Comparison of ENCODE assay signal across 9 mouse cellular contexts in the genomic region with DNA sequence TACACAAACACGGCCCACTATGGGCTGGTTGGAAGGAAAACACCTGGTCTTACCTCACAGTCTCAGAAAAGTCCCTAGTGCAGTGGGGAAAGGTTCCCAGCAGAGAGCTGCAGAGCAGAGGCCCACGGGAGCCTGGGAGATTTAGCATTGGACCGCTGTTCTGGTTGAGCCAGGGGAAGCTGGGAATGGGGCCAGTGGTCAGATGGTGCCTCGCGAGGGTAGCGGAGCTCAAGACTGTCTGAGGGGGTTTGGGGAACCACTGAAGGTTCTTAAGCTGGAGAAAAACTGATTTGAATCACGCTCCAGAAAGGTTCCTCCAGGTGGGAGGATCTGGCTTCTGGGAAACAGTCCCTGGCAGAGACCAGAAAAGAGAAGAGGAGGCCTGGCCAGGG.
DNase-seq lines count a peak whose midpoint lies in the region; ATAC-seq and TF ChIP-seq lines count a peak whose summit lies in the region.
"Had no signal": no experiment of that assay in that cellular context is flagged by ENCODE, and none has a peak within 500 bp of the region (broad histone marks: within the 10 kb centered on the region; RNA-seq: fewer than 3 reads in every experiment).

No protein-coding gene starts in this region.

- H3K4me3 ChIP-seq in heart, embryonic 10.5 days, result no peak overlapping the region
- H3K4me3 ChIP-seq in ES-E14 (ENCODE audit: insufficient read depth in 1 of 2, low read depth in 1 of 2, low read length in 2 of 2, poor library complexity in 1 of 2, severe bottlenecking in 1 of 2), result peak overlapping the region in 1 of 2 experiments; percentile 44; a peak in 2 of 4 replicates
- peak overlapping the region; percentile 16; the same call in 1 of the 2 replicates for H3K4me3 ChIP-seq in limb, embryonic 13.5 days

- WGBS in heart, embryonic 10.5 days, result 37% methylated on average over 7 of the region's 7 CpGs
- WGBS in limb, embryonic 13.5 days, result 25% methylated on average over 7 of the region's 7 CpGs

- H3K36me3 ChIP-seq in heart, embryonic 10.5 days, result no peaks in the 10 kb centered on the region
- H3K36me3 ChIP-seq in ES-E14 (ENCODE audit: control insufficient read depth, insufficient read depth, low read length, poor library complexity, severe bottlenecking), result no peaks in the 10 kb centered on the region
- no peaks in the 10 kb centered on the region for H3K36me3 ChIP-seq in limb, embryonic 13.5 days

- in situ Hi-C loops in ES-E14 (cut with MboI; ENCODE audit: low sequenced_read_pairs in 2 of 2, unreplicated experiment in 2 of 2), result no loop called here

- H3K9me3 ChIP-seq in heart, embryonic 10.5 days, result no peaks in the 10 kb centered on the region
- no peaks in the 10 kb centered on the region for H3K9me3 ChIP-seq in ES-E14 (ENCODE audit: control insufficient read depth, insufficient read depth, low read depth, low read length)
- no peaks in the 10 kb centered on the region for H3K9me3 ChIP-seq in limb, embryonic 13.5 days

- peak overlapping the region; percentile 64; the same call in 1 of the 2 replicates for H3K27ac ChIP-seq in heart, embryonic 10.5 days
- H3K27ac ChIP-seq in ES-E14 (ENCODE audit: insufficient read depth, low read depth, low read length, poor library complexity, severe bottlenecking), result peak overlapping the region; percentile 24; the same call in 1 of the 2 replicates
- H3K27ac ChIP-seq in limb, embryonic 13.5 days, result 0 out of 2 replicates have a peak overlapping the region, but pooled peaks have one; percentile 7

- peaks cover 12% of the 10 kb centered on the region; the same call in 1 of the 2 replicates for H3K27me3 ChIP-seq in heart, embryonic 10.5 days (ENCODE audit: insufficient read depth, poor library complexity, severe bottlenecking)
- H3K27me3 ChIP-seq in limb, embryonic 13.5 days, result peaks cover 8% of the 10 kb centered on the region; the same call in 1 of the 2 replicates

- no peak for ATAC-seq in limb, embryonic 13.5 days (ENCODE audit: low FRiP score, low read depth)
- ATAC-seq: liver, postnatal 0 days had no signal

- peak overlapping the region; percentile 55; the same call in 1 of the 2 replicates for H3K9ac ChIP-seq in ES-E14 (ENCODE audit: insufficient read depth, low read depth, low read length, poor library complexity, severe bottlenecking)
- no peak overlapping the region for H3K9ac ChIP-seq in limb, embryonic 13.5 days
- H3K9ac ChIP-seq: liver, postnatal 0 days had no signal

- intact Hi-C loops in heart, postnatal 14 days (cut with DNase I), result no loop called here

- peak overlapping the region; percentile 52 for H3K4me2 ChIP-seq in limb, embryonic 13.5 days (replicated peaks)

- DNase-seq in heart, embryonic 10.5 days (ENCODE audit: low spot score), result no peak
- DNase-seq in heart, postnatal 14 days, result no peak
- DNase-seq in ES-E14 (ENCODE audit: low read depth, low spot score), result no peak
- peak; percentile 7 for DNase-seq in fibroblast of lung, adult 2 months (ENCODE audit: low read depth)
- DNase-seq in urinary bladder, postnatal 10 days (ENCODE audit: low spot score), result no peak
- no peak for DNase-seq in kidney, postnatal 10 days
- DNase-seq in testis, postnatal 10 days (ENCODE audit: low spot score), result no peak
- DNase-seq: liver, postnatal 0 days had no signal

- H3K4me1 ChIP-seq in heart, embryonic 10.5 days, result peaks cover 16% of the 10 kb centered on the region
- peaks cover 4 to 12% of the 10 kb centered on the region in 2 experiments; a peak in 2 of 4 replicates for H3K4me1 ChIP-seq in ES-E14 (ENCODE audit: control insufficient read depth in 2 of 2, insufficient read depth in 2 of 2, low read length in 2 of 2, poor library complexity in 1 of 2)
- H3K4me1 ChIP-seq in limb, embryonic 13.5 days, result peaks cover 19% of the 10 kb centered on the region

TF ChIP-seq in ES-E14, 5 proteins besides CTCF, POLR2A, EP300 and RAD21:
- no peak for TF ChIP-seq MAFK (IDR thresholded peaks at IDR 0.05; ENCODE audit: insufficient read depth, low read depth, low read length)
- TF ChIP-seq ZNF384 (IDR thresholded peaks at IDR 0.05; ENCODE audit: low read depth, low read length), result no peak
- TF ChIP-seq HCFC1 (IDR thresholded peaks at IDR 0.05; ENCODE audit: borderline replicate concordance, insufficient read depth, low read length), result no peak
- no peak for TF ChIP-seq ZC3H11A (IDR thresholded peaks at IDR 0.05; ENCODE audit: borderline replicate concordance, low read depth, low read length)
- TF ChIP-seq CHD2 (IDR thresholded peaks at IDR 0.05; ENCODE audit: low read depth, low read length), result no peak

Comparison
In these comparisons a context has a peak if more than half of its experiments do, and no peak if none do; other contexts are left out.
1. H3K27ac ChIP-seq: peak in every context shown above with its lines; median percentile 64 in heart, embryonic 10.5 days; 24 in ES-E14; 7 in limb, embryonic 13.5 days.